Mouse (Mus musculus) A20 (cell line): Measurements from ENCODE around the gene Pard3b.

Source experiments
- DNase-seq: peaks from one replicate; pipeline ENCODE4 v3.0.0-alpha.2; 2011; ENCODE audit warnings: low read depth, low spot score

Pard3b gene

GRCm38 (mm10) chr1:62244191-62244984, 605.8 kb downstream of the Pard3b start:
- no peak for DNase-seq

GRCm38 (mm10) chr1:62252432-62252831, 613.8 kb downstream of the Pard3b start:
- no peak for DNase-seq

- DNase-seq = no peak
Measured at GRCm38 (mm10) chr1:62254316-62254715, 615.7 kb downstream of the Pard3b start.

- no peak for DNase-seq
Measured at GRCm38 (mm10) chr1:62254888-62255287, 616.3 kb downstream of the Pard3b start.

GRCm38 (mm10) chr1:62276466-62276865, 637.8 kb downstream of the Pard3b start:
- DNase-seq = no peak

- DNase-seq = no peak
Measured at GRCm38 (mm10) chr1:62278586-62278985, 640.0 kb downstream of the Pard3b start.

GRCm38 (mm10) chr1:62280586-62280985, 642.0 kb downstream of the Pard3b start:
- no peak for DNase-seq

GRCm38 (mm10) chr1:62282835-62283234, 644.2 kb downstream of the Pard3b start:
- no peak for DNase-seq

- no peak for DNase-seq
Measured at GRCm38 (mm10) chr1:62283624-62284023, 645.0 kb downstream of the Pard3b start.

GRCm38 (mm10) chr1:62309376-62309775, 670.8 kb downstream of the Pard3b start:
- no peak for DNase-seq

- DNase-seq = no peak
Measured at GRCm38 (mm10) chr1:62325237-62325636, 686.6 kb downstream of the Pard3b start.

GRCm38 (mm10) chr1:62327743-62328142, 689.1 kb downstream of the Pard3b start:
- DNase-seq = no peak

GRCm38 (mm10) chr1:62328808-62329207, 690.2 kb downstream of the Pard3b start:
- no peak for DNase-seq

- DNase-seq = no peak
Measured at GRCm38 (mm10) chr1:62333016-62333415, 694.4 kb downstream of the Pard3b start.

- no peak for DNase-seq
Measured at GRCm38 (mm10) chr1:62334196-62334595, 695.6 kb downstream of the Pard3b start.

- no peak for DNase-seq
Measured at GRCm38 (mm10) chr1:62340261-62340660, 701.6 kb downstream of the Pard3b start.

GRCm38 (mm10) chr1:62344286-62344685, 705.7 kb downstream of the Pard3b start:
- DNase-seq = no peak

- DNase-seq = no peak
Measured at GRCm38 (mm10) chr1:62348371-62348770, 709.7 kb downstream of the Pard3b start.

- no peak for DNase-seq
Measured at GRCm38 (mm10) chr1:62355496-62355895, 716.9 kb downstream of the Pard3b start.

- no peak for DNase-seq
Measured at GRCm38 (mm10) chr1:62374427-62375050, 735.9 kb downstream of the Pard3b start.

- no peak for DNase-seq
Measured at GRCm38 (mm10) chr1:62378335-62378734, 739.7 kb downstream of the Pard3b start.

- no peak for DNase-seq
Measured at GRCm38 (mm10) chr1:62382807-62383514, 744.3 kb downstream of the Pard3b start.

- DNase-seq = no peak
Measured at GRCm38 (mm10) chr1:62384241-62384640, 745.6 kb downstream of the Pard3b start.
